Mouse (Mus musculus) cortical plate, adult 2 months (tissue): ENCODE results near the gene Tnfrsf1a.

Experiments used
- CTCF ChIP-seq: fragments of 200-500 bp; IDR thresholded peaks from 2 replicates; pipeline ENCODE4 v1.5.1; 2011; ENCODE audit warnings: mild to moderate bottlenecking, control low read depth, low read length; ENCODE audit not compliant: insufficient read depth; ENCODE audit errors: extremely low read depth
- POLR2A ChIP-seq: fragments of 200-500 bp; IDR thresholded peaks from 2 replicates; pipeline ENCODE4 v1.6.1; 2011; ENCODE audit warnings: mild to moderate bottlenecking, low read length, control low read depth; ENCODE audit not compliant: insufficient read depth; ENCODE audit errors: extremely low read depth

GRCm38 (mm10) chr6:125344866-125345265 is 4.3 kb upstream of the Tnfrsf1a start:
- TF ChIP-seq POLR2A, result no peak
- no peak for TF ChIP-seq CTCF
